Mouse (Mus musculus) heart, postnatal 0 days (tissue): Measurements from ENCODE around the gene Tfap2c. TPM values are rescaled to one million over a fixed set of nuclear protein-coding genes. Genes with fewer than 3 reads are reported as not detected.

Experiments
- ATAC-seq: fragments of 200-750 bp; cut with Nextera tagmentation; 2 replicates; pipeline ENCODE4 v1.8.0; 2017; ENCODE audit warnings: low read depth, moderate number of reproducible peaks, moderate library complexity; ENCODE audit not compliant: insufficient read depth
- DNase-seq: peaks from one replicate; pipeline ENCODE4 v3.0.0-alpha.2; 2016; ENCODE audit warnings: low spot score
- H3K27ac ChIP-seq: fragments of 300-500 bp; sonication (generic); 2 replicates; pipeline ENCODE4 v1.5.1; 2014; ENCODE audit warnings: low read depth, mild to moderate bottlenecking
- H3K27me3 ChIP-seq: fragments of 300-500 bp; sonication (generic); 2 replicates; pipeline ENCODE4 v1.6.1; 2014; ENCODE audit warnings: low read length, mixed read lengths; ENCODE audit not compliant: control insufficient read depth, insufficient read depth
- H3K36me3 ChIP-seq: fragments of 300-500 bp; sonication (generic); replicated peaks from 2 replicates; pipeline ENCODE4 v1.6.1; 2014; ENCODE audit warnings: low read length, mixed read lengths; ENCODE audit not compliant: control insufficient read depth, insufficient read depth
- H3K4me1 ChIP-seq: fragments of 300-500 bp; sonication (generic); 2 replicates; pipeline ENCODE4 v1.6.1; 2014; ENCODE audit warnings: antibody characterized with exemption; ENCODE audit not compliant: control insufficient read depth, insufficient read depth
- H3K4me2 ChIP-seq: fragments of 300-500 bp; sonication (generic); 2 replicates; pipeline ENCODE4 v1.6.1; 2014; ENCODE audit warnings: low read depth, mild to moderate bottlenecking, low read length, moderate library complexity
- H3K4me3 ChIP-seq: fragments of 300-500 bp; sonication (generic); 2 replicates; pipeline ENCODE4 v1.5.1; 2014; ENCODE audit warnings: low read depth, low read length
- H3K9ac ChIP-seq: fragments of 300-500 bp; sonication (generic); replicated peaks from 2 replicates; pipeline ENCODE4 v1.6.1; 2014; ENCODE audit warnings: low read depth, low read length, mixed read lengths
- H3K9me3 ChIP-seq: fragments of 300-500 bp; sonication (generic); replicated peaks from 2 replicates; pipeline ENCODE4 v1.6.1; 2016; ENCODE audit warnings: low read length; ENCODE audit not compliant: control insufficient read depth
- CTCF ChIP-seq: IDR thresholded peaks from 2 replicates; pipeline ENCODE4 v1.5.1; 2016; ENCODE audit warnings: antibody characterized with exemption, control low read depth, low read depth
- EP300 ChIP-seq: IDR thresholded peaks from 2 replicates; pipeline ENCODE4 v1.6.1; 2016; ENCODE audit warnings: antibody characterized with exemption, low read depth
- WGBS: fragments of 180-500 bp; shearing (Covaris S2); extraction: QIAGEN DNeasy Blood & Tissue Kit; methylation state at CpG from one replicate; pipeline ENCODE4 v1.1.7; 2014; 5-methylcytosine and 5-hydroxymethylcytosine counted together
- polyA plus RNA-seq: library from polyadenylated mRNA; unstranded; fragments of >200 nt; fragmentation: Nextera tagmentation; extraction: Ambion mirVana; gene quantifications from 2 replicates; pipeline ENCODE4 v1.2.1, GENCODE M21; 2015
- total RNA-seq: library from RNA; depleted of rRNA; stranded (reverse); fragments of >200 nt; gene quantifications from 2 replicates; pipeline ENCODE4 v1.2.3, GENCODE M21; 2014; ENCODE audit warnings: low replicate concordance

Gene Tfap2c
- total and polyA plus RNA-seq, 2 experiments from 2014 or later: not detected

DNA sequence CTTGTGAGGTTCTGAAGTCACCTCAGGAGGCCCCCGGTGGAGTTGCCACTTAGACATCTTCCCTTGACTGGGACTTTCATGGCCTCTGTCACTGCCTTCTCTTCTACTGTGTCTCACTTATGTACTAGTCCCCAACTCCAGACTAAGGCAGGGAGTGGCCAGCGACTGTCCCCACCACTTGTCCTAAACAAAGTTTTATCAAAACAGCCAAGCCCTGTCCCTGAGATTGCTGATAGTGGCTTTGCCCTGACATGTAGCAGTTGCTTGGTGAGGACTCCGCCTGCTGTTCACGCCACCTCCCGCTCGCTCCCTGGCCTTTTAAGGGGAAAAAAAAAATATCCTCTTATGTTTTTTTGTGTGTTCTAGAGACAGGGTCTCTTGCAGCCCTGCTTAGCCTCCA, 35.9 kb downstream of the Tfap2c start:
- ATAC-seq (no peak), DNase-seq (no peak)
- H3K9ac ChIP-seq: no peak overlapping the region
- no peak overlapping the region for H3K4me3 ChIP-seq
- WGBS: 41% methylated on average over 6 of the region's 6 CpGs
- no peaks in the 10 kb centered on the region for H3K36me3 ChIP-seq
- no peak overlapping the region for H3K4me2 ChIP-seq
- H3K27ac ChIP-seq: no peak overlapping the region
- no peaks in the 10 kb centered on the region for H3K9me3 ChIP-seq
- no peaks in the 10 kb centered on the region for H3K4me1 ChIP-seq
- no peaks in the 10 kb centered on the region for H3K27me3 ChIP-seq
- TF ChIP-seq EP300 (no peak), CTCF (no peak)

GRCm38 (mm10) chr2:172589048-172589447, 39.7 kb downstream of the Tfap2c start:
- Histone ChIP-seq H3K4me1 (no peaks in the 10 kb centered on the region), H3K4me3 (no peak overlapping the region), H3K4me2 (no peak overlapping the region), H3K36me3 (no peaks in the 10 kb centered on the region), H3K9me3 (no peaks in the 10 kb centered on the region), H3K27me3 (no peaks in the 10 kb centered on the region), H3K9ac (no peak overlapping the region), H3K27ac (no peak overlapping the region)
- 82% methylated on average over 1 of the region's 1 CpGs for WGBS
- ATAC-seq (no peak), DNase-seq (no peak)
- TF ChIP-seq EP300 (no peak), CTCF (no peak)

DNA sequence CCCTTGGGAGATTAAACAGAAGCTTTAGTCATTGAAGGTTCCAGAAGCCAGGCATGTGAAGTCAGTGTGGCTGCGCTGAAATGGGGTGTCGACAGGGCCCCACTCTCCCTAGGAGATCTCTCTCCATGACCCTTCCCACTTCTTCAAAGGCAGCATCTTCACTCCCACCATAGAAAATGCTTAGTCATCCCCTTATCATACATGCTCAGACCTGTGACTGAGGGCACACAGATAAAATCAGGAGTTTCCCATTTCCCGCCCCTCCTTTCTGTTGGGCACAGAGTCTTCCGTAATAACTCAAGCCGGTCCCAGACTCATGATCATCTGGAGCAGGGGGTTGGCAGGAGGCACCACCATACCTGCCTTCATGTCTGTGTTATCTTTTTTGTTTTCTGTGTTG, 41.4 kb downstream of the Tfap2c start:
- TF ChIP-seq CTCF (no peak), EP300 (no peak)
- no peaks in the 10 kb centered on the region for H3K36me3 ChIP-seq
- no peak overlapping the region for H3K4me3 ChIP-seq
- H3K27ac ChIP-seq: no peak overlapping the region
- DNase-seq (no peak), ATAC-seq (no peak)
- H3K4me2 ChIP-seq: no peak overlapping the region
- H3K4me1 ChIP-seq: no peaks in the 10 kb centered on the region
- WGBS: 60% methylated on average over 5 of the region's 5 CpGs
- no peaks in the 10 kb centered on the region for H3K9me3 ChIP-seq
- no peak overlapping the region for H3K9ac ChIP-seq
- no peaks in the 10 kb centered on the region for H3K27me3 ChIP-seq

GRCm38 (mm10) chr2:172594326-172594725, 44.9 kb downstream of the Tfap2c start:
- WGBS: 72% methylated on average over 7 of the region's 7 CpGs
- TF ChIP-seq EP300 (no peak), CTCF (no peak)

DNA sequence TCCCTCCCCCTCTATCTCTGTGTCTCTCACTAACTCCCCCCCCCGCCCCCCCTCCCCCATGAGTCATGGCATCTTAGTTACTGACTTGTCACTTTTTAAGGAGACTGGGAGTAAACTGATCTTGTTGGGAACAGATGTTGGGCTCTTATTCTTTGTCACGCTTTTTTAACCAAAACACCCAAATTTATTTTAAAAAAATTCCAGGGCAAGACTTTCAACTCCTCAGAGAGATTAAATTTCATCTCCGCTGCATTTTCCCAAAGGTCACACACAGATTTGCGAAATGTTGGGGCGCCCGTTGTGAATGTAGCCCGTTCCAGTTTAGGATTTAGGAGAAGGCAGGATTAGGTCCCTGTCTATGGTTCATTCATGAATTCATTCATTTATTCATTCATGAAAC, 47.7 kb downstream of the Tfap2c start:
- DNase-seq: no peak
- Histone ChIP-seq H3K27ac (no peak overlapping the region), H3K4me1 (no peaks in the 10 kb centered on the region), H3K27me3 (0 out of 2 replicates have a peak, but pooled peaks cover 2% of the 10 kb centered on the region), H3K36me3 (no peaks in the 10 kb centered on the region), H3K4me2 (no peak overlapping the region), H3K9ac (no peak overlapping the region), H3K9me3 (no peaks in the 10 kb centered on the region), H3K4me3 (no peak overlapping the region)
- WGBS: 69% methylated on average over 7 of the region's 7 CpGs
- no peak for ATAC-seq
- TF ChIP-seq CTCF (no peak), EP300 (no peak)

More at GRCm38 (mm10) chr2:172594326-172594725, 44.9 kb downstream of the Tfap2c start:
- H3K4me1 ChIP-seq: no peaks in the 10 kb centered on the region
- H3K27ac ChIP-seq: no peak overlapping the region
- DNase-seq (no peak), ATAC-seq (no peak)
- H3K36me3 ChIP-seq: no peaks in the 10 kb centered on the region
- H3K4me3 ChIP-seq: no peak overlapping the region
- 0 out of 2 replicates have a peak, but pooled peaks cover 2% of the 10 kb centered on the region for H3K27me3 ChIP-seq
- no peaks in the 10 kb centered on the region for H3K9me3 ChIP-seq
- no peak overlapping the region for H3K9ac ChIP-seq
- no peak overlapping the region for H3K4me2 ChIP-seq

- H3K9me3 ChIP-seq: no peaks in the 10 kb centered on the region
- H3K36me3 ChIP-seq: no peaks in the 10 kb centered on the region
- H3K4me2 ChIP-seq: no peak overlapping the region
- no peak for DNase-seq
- H3K9ac ChIP-seq: no peak overlapping the region
- no peak for ATAC-seq
- TF ChIP-seq CTCF: no peak
- TF ChIP-seq EP300: no peak
- H3K4me1 ChIP-seq: no peaks in the 10 kb centered on the region
- no peak overlapping the region for H3K27ac ChIP-seq
- H3K27me3 ChIP-seq: 0 out of 2 replicates have a peak, but pooled peaks cover 2% of the 10 kb centered on the region
- no peak overlapping the region for H3K4me3 ChIP-seq
- WGBS: 81% methylated on average over 9 of the region's 9 CpGs
These were observed 48.5 kb downstream of the Tfap2c start for GRCm38 (mm10) chr2:172597881-172598280.
